Mouse (Mus musculus) urinary bladder, adult 18-20 months (tissue): Measurements from ENCODE around the gene Tmem50b.
A peak's percentile ranks its signal among the peaks of the same experiment; 100 is the strongest.
"Not testable (repeated sequence)": the region's sequence is repeated elsewhere in the genome, so short reads cannot be mapped to it uniquely, and the experiment has no call there.

ENCODE experiments used
- DNase-seq, 2 experiments: peaks; one replicate each; pipeline ENCODE4 v3.0.0; 2022; ENCODE audit warnings: low spot score in 2 of 2, mixed read lengths in 2 of 2

Gene Tmem50b

DNA sequence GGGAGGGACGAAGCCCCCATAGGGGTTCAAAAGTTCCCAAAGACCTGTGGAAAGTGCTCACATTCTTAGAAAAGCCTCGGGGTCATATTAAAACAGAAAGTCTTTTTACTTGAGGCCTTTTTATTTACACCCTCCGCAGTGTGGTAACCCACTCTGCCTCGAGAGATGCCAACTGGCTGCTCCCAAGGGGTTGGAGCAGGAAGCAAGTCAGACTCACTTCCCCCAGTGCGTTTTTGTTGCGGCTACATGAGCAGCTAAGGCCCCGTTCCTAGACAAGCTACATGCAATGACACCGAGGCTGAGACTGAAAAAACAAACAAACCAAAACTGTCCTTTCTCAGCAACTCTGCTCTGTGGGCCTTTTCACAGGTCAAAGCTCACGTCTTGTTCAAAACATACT, 59.1 kb downstream of the Tmem50b start:
- no peak for DNase-seq

DNA sequence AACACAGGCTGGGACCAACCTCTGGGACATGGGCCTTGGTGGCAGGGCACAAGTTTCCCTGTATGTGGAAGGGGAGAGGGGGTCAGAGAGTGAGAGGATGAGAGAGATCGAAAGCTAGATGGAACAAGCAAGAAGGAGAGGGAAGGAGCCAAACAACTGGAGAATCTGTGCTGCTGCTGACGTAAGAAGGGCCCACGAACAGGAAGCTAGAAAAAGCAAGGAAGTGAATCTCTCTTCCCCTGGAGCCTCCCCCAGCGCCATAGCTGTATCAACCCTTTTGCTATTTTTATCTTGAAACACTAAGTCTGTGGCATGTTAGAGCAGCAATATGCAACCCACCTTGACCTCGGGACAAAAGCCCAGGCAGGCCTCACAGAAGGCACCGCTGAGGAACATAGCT, 59.5 kb downstream of the Tmem50b start:
- DNase-seq, result no peak

DNA sequence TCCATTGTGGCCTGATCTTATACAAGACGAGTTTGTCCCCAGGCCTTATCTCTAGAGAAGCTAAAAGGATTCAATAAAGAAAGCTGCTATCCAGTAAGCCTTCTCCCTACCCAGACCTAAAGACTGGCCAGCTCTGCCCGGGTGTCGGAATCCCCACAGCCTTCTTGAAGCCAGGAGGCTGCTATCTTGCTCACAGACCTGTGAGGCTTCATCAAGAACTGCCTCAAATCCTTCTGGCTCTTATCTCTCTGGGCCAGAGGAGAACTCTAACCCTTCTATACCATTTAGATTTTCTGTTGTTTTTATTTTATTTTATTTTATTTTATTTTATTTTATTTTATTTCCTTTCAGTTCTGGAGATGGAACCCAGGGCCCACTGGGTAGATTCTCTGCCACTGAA, 60.5 kb downstream of the Tmem50b start:
- no peak for DNase-seq

DNA sequence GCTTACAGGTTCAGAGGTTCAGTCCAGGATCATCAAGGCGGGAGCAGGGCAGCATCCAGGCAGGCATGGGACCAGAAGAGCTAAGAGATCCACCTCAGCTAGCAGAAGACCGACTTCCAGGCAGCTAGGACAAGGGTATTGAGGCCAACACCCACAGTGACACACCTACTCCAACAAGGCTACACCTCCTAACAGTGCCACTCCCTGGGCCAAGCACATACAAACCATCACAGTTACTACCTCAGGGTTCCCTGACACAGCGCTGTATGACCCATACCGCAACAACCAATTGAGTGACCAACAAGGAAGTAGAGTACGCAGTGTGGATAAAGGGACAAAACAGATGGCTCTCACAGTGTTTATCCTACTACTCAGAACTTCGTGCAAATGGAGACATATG, 61.2 kb downstream of the Tmem50b start:
- DNase-seq, result no peak

DNA sequence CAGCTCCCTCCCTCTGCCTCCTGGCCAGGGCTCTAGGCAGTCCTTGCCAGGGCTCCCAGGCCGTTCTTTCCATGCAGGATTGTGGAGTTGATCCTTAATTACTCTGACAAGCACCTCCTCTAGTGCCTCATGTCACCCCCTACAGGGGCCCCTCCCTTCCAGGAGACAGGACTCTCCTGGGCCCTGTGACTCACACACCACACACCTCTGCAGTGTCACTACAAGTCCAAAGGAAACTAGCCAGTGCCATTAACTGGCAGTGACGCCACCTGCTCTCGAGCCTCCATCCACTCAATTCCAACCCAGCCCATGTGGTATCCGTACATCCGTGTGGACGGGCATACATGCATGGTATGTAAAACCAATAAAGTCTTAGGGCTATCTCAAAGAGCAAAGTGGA, 62.7 kb downstream of the Tmem50b start:
- no peak for DNase-seq

DNA sequence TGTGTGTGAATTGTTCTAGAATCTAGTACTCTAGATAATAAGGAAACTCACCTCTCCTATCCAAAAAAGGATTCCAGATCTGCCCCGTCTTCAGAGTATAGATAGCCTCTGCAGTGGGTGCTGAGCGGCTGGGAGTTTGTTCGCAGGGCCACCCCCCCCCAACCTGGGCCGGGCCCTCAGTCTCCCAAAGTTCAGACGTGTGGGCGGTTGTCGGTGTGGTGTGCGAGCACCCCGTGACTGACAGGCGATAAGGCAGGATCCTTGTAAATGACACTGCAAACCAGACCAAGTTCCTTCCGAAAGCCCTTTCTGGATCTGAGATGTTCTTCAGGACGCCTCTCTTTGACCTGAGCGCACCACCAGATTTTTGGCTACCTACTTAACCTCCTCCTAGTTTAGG, 63.1 kb downstream of the Tmem50b start:
- no peak for DNase-seq

DNA sequence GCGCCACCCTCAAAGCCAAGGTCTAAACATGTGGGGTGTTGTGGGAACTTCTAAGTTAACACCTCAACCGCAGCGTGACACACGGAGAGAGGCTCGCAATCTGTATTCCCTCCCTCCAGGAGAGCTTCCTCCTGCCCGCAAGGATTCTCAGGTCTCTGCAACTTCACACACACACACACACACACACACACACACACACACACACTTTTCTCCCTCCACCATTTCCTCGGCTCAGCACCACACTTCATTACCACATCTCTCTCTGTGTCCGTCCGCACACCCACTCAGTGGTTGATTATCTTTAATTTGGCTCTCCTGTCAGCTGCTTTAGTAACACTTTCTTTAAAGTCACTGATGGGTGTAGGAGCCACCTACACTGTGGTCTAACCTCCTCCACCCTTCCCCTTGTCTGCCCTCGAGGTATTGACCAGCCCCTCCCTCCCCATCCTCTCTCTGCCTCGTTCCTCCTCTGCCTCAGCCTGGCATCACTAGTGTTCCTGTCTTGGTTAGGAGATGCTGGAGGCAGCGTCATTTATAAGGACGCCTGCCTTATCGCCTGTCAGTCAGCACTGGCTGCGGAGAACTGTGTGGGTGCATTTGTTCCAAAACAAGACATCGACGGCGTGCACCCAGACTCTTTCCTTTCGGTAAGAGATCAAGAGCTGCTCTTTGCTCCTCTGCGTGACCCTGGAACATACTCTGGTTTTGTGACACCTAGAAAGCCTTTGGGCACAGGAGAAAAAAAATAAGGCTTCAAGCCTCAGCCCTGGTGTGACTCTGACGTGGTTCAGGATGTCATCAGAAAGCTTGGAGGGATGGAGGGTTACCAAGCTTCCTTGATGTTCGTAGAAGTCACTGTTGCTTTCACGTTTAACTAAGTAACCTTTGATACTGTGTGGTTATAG, 64.3 kb downstream of the Tmem50b start:
- no peak for DNase-seq

DNA sequence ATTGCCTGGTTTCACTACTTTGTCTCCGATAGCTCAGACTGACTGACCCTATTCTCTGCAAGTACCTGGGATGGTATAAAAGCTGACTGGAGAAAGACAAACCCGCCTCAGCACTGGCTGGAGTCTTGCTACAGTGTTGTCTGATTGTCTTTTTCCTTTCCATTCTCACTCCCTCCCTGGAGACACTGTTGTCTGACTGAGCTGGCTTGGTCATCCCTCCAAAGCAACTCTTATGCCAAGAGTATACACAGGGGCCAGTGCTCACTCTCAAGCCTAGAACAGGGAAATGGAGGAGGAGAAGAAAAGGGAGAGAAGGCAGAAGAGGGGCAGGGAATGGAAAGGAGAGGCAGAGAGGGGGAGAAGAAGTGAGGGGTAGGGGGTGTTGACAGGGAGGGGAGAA, 65.2 kb downstream of the Tmem50b start:
- DNase-seq, result no peak

DNA sequence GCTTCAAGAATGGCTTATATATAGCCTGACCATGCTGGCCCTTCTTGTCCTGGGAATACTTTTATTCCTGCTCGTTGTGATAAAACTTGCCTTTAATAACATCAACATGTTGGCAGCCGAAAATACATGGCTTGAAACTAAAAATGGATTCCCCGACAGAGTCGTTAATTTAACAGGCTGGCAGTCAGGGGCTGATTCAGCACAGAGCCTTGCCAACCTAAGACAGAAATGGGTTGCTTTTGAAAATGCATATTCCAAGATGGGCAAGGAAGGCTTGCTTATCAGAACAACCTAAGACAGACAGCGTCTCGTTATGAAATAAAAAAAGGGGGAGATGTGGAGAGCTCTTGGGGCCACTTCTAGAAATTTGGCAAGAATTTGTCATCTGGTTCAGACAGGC, 65.7 kb downstream of the Tmem50b start:
- DNase-seq, result no peak

DNA sequence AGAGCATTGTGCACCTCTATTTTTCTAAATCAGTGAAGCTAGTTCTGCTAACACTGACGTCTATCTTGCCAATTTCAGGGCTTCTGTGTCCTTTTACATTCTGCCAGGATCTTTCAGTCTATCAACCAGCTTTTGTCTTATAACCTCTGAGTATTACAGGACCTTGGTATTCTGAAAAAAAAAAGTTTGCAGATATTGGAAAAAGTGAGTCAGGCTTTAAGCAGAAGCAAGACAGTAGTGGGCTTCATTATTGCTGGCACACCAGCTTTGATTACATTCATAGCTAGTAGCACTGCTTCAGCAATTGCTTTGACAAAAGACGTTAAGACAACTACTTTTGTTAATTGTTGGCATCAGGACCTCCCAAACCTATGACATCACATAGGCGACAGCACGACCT, 66.8 kb downstream of the Tmem50b start:
- not testable (repeated sequence) for DNase-seq

DNA sequence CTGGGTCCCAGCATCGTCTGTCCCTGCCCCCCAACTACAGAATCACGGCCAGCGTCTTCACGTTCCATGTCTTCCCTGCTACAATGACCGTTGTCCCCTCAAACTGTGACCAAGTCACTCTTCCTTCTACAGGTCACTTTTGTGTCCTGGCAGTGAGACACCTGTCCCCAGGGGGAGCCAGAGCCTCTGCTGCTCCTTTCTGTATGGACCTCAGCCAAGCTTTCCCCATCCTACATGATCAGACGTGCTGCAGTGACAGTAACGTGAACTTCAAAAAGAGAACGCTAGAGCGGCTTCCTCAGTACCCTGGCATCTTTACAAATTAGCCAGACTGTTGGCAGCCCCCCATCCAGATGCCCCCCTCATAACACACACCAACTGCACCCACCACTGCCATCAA, 69.0 kb downstream of the Tmem50b start:
- no peak for DNase-seq

DNA sequence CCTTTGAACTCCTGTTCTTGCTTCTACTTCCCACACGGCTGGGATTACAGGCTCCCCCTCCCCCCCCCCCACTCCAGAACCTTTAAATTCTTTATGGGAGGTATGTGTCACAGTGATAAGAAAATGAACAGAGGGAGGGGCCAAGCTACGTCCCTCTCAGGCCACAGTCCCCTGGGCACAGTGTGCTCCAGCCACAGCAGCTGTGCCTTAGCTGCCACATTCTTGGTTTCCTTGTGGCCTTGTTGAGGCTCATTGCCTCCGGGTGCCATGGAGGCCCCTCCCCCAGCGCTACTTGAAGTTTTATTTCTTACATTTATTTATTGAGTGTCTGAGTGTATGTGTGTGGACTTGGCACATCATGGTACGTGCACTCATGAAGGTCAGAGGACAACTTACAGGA, 70.1 kb downstream of the Tmem50b start:
- DNase-seq, result no peak

DNA sequence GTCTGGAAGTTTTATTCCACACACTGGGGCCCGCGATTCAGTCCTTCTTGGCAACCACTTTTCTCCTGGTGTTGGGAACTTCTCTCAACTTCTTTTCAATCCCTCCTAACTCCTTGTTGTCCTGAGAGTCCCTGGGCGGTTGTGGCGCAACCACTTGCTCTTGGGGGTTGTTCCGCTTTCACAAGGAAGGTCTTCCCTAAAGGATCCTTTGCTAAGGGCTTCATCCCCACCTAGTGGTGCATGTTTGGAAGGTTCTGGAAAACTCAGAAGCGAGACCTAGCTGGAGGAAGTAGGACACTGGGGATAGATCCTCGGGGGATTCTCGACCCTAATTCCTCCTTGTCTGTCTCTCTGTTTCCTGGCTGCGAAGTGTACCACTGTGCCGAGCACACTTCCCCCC, 70.5 kb downstream of the Tmem50b start:
- DNase-seq, result peak in 1 of 2 experiments; percentile 22

DNA sequence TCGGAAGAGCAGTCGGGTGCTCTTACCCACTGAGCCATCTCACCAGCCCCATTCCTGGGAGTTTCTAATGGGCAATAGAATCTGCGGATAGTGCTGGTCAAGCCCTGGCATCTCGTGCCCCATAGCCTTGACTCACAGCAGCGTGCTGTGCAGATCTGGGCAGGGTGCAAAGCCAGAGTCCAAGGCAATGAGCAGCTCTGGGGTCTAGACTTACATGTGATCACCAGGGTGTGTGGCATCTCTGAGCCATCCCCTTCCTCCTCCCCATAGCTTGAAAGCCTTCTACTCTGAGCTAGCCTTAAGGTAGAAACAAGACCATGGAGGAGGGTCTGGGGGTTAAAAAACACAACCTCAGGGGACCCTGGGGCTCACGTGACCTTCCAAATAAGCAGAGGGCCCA, 71.3 kb downstream of the Tmem50b start:
- no peak for DNase-seq
